Mouse (Mus musculus) ES-E14 (cell line): Measurements from ENCODE around the gene Azgp1.

ENCODE experiments used
- CHD2 ChIP-seq: IDR thresholded peaks from 2 replicates; pipeline ENCODE4 v1.6.1; 2014; ENCODE audit warnings: mild to moderate bottlenecking, low read depth, low read length, inconsistent platforms
- ZC3H11A ChIP-seq: IDR thresholded peaks from 2 replicates; pipeline ENCODE4 v1.6.1; 2012; ENCODE audit warnings: low read depth, mild to moderate bottlenecking, inconsistent platforms, low read length, borderline replicate concordance

DNA sequence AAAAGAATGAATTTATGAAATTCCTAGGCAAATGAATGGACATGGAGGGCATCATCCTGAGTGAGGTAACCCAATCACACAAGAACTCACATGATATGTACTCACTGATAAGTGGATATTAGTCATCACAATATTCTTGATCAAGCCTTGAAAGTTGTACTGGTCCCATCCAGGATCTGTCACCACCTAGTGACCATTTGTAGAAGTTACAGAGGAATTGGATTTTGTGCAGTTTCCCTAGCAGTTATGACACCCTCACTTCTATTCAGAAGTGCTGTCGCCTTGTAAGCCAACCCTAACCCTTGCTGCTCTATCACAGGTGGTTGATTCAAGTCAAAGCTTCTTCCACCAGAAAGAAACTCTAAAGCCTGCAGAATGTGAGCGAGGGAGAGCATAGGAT lies 8.2 kb upstream of the Azgp1 start:
- peak; percentile 18; the same call in 1 of the 2 replicates for TF ChIP-seq ZC3H11A
- TF ChIP-seq CHD2: no peak
